Mouse (Mus musculus) heart, postnatal 0 days (tissue): ENCODE measurements around the gene Miga1.

Experiments used
- CTCF ChIP-seq: IDR thresholded peaks from 2 replicates; pipeline ENCODE4 v1.5.1; 2016; ENCODE audit warnings: antibody characterized with exemption, control low read depth, low read depth
- EP300 ChIP-seq: IDR thresholded peaks from 2 replicates; pipeline ENCODE4 v1.6.1; 2016; ENCODE audit warnings: antibody characterized with exemption, low read depth

DNA sequence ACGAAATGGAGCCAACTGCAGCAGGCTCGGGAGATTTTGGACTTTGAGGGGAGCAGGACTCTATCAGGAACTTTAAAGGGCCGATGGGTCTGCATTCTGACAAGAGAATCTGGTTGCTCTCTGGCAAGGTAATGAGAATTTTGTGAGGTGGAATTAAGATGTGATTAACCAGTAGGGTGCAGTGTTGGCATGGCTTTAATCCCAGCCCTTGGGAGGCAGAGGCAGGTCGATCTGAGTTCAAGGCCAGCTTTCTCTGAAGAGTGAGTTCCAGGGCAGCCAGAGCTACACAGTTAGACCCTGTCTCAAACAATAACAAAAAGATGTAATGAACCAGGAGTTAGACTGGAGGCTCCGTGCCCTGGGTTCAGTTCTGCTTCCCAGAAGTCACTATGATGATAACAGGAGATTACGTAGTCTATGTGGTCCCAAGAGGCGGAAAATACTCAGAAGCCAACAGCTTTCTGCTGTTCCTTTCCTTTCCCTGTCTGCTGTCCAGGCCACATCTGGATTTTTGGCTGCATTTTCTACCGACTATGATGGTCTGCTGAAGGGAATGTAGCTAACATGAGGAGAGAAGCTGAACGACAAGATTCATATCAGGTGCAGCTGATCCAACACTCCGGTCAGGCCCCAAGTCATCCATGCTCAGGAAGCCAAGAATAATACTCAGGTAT, 19.1 kb downstream of the Miga1 start:
- no peak for TF ChIP-seq CTCF
- no peak for TF ChIP-seq EP300
